Mouse (Mus musculus): Measurements from ENCODE around the gene Spon1. TPM values are rescaled to one million over a fixed set of nuclear protein-coding genes. Genes with fewer than 3 reads are reported as not detected.

The Spon1 gene
- total and polyA plus RNA-seq, 3 experiments, result not detected

DNA sequence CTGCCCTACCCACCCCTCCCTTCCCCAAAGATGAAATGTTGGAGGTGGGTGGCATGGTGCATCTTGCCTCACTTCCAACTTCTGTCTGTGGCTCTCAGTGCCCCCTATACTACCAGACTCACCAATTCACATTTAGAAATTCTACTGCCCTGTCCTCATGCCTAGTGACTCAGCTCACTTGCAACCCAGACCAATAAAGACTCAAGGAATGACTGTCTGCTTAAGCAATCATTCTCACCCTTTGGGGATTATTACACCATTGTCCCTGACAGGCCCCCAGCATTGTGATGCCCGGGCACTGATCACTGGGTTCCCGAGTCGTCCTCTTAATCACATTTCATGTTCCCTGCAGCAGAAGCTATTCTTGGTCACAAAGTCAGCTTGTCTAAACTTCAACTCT, 57.2 kb downstream of the Spon1 start:
- H3K27me3 ChIP-seq (replicated peaks), result peaks cover 14% of the 10 kb centered on the region
- in situ Hi-C loops (cut with MboI; ENCODE audit: low pct_ligation_motif_present, low pct_unique_long_range_greater_than_20kb, low sequenced_read_pairs) (no loop called here), dilution Hi-C loops (cut with MboI; ENCODE audit: extremely low pct_ligation_motif_present, extremely low pct_unique_long_range_greater_than_20kb, low sequenced_read_pairs) (no loop called here)
- H3K36me3 ChIP-seq (replicated peaks in 1 of 2; ENCODE audit: control insufficient read depth in 1 of 2, insufficient read depth in 1 of 2, low read length in 1 of 2), result no peaks in the 10 kb centered on the region
- H3K79me2 ChIP-seq (replicated peaks; ENCODE audit: control insufficient read depth, extremely low read depth, insufficient read depth, poor library complexity, severe bottlenecking), result no peaks in the 10 kb centered on the region
- no peak overlapping the region for H3K4me2 ChIP-seq (ENCODE audit: insufficient read depth, low read depth, poor library complexity, severe bottlenecking)
- H3K9me3 ChIP-seq (replicated peaks; ENCODE audit: low read length), result no peaks in the 10 kb centered on the region
- H3K4me3 ChIP-seq (replicated peaks in 1 of 3; ENCODE audit: low read depth in 2 of 3, low read length in 2 of 3, poor library complexity in 1 of 3), result no peak overlapping the region
- no peak overlapping the region for H3K27ac ChIP-seq (ENCODE audit: insufficient read depth, low read depth)
- TF ChIP-seq MYC (IDR thresholded peaks at IDR 0.05; ENCODE audit: low read depth, low read length) (no peak), ZC3H11A (IDR thresholded peaks at IDR 0.05; ENCODE audit: low read depth, low read length) (no peak), POLR2A (IDR thresholded peaks at IDR 0.05; ENCODE audit: low read depth, low read length) (no peak), NELFE (IDR thresholded peaks at IDR 0.05; ENCODE audit: low read depth, low read length) (no peak), ETS1 (conservative IDR thresholded peaks at IDR 0.05; ENCODE audit: low read depth, low read length) (no peak)
- no peaks in the 10 kb centered on the region for H3K4me1 ChIP-seq (ENCODE audit: control insufficient read depth in 1 of 2, insufficient read depth in 2 of 2)
- no peak for DNase-seq (ENCODE audit: extremely low read depth)
- no peak overlapping the region for H3K9ac ChIP-seq (ENCODE audit: insufficient read depth, low read depth)

DNA sequence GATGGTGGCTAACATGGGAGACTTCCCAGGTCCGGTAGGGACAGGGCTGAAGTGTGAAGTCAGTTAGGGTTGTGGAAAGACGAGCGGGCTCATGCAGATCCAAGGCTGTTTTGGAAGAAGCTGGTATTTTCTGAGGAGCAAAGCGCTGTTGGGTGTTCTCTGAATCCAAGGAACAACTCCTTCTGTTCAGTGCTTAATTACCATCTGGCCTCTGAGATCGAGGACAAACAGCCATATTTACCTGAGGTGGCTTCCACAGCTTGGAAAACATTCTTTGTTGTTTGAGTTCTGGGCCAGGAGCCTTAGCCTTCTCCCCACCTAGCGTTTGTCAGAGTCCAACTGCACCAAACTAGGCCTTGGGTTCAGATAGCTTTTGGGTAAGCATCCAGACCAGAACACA, 58.9 kb downstream of the Spon1 start:
- Histone ChIP-seq H3K9me3 (replicated peaks; ENCODE audit: low read length) (no peaks in the 10 kb centered on the region), H3K27ac (ENCODE audit: insufficient read depth, low read depth) (no peak overlapping the region)
- dilution Hi-C loops (cut with MboI; ENCODE audit: extremely low pct_ligation_motif_present, extremely low pct_unique_long_range_greater_than_20kb, low sequenced_read_pairs), result no loop called here

GRCm38 (mm10) chr7:113825498-113826205, 59.9 kb downstream of the Spon1 start:
- dilution Hi-C loops (cut with MboI; ENCODE audit: extremely low pct_ligation_motif_present, extremely low pct_unique_long_range_greater_than_20kb, low sequenced_read_pairs), result no loop called here
- H3K4me2 ChIP-seq (ENCODE audit: insufficient read depth, low read depth, poor library complexity, severe bottlenecking), result no peak overlapping the region
- no peak overlapping the region for H3K4me3 ChIP-seq (replicated peaks in 1 of 3; ENCODE audit: low read depth in 2 of 3, low read length in 2 of 3, poor library complexity in 1 of 3)
- in situ Hi-C loops (cut with MboI; ENCODE audit: low pct_ligation_motif_present, low pct_unique_long_range_greater_than_20kb, low sequenced_read_pairs), result no loop called here
- H3K9me3 ChIP-seq (replicated peaks; ENCODE audit: low read length), result no peaks in the 10 kb centered on the region
- DNase-seq (ENCODE audit: extremely low read depth), result no peak
- no peak overlapping the region for H3K27ac ChIP-seq (ENCODE audit: insufficient read depth, low read depth)
- TF ChIP-seq USF2 (conservative IDR thresholded peaks at IDR 0.05; ENCODE audit: low read depth, low read length) (no peak), ZNF384 (IDR thresholded peaks at IDR 0.05; ENCODE audit: low read depth, low read length) (no peak), ZKSCAN1 (IDR thresholded peaks at IDR 0.05; ENCODE audit: borderline replicate concordance, low read depth, low read length) (no peak), CHD2 (IDR thresholded peaks at IDR 0.05; ENCODE audit: low read length) (no peak), CTCF (conservative IDR thresholded peaks at IDR 0.05 in 1 of 2, IDR thresholded peaks at IDR 0.05 in 1 of 2; ENCODE audit: low read depth in 2 of 2, low read length in 2 of 2) (no peak), ETS1 (conservative IDR thresholded peaks at IDR 0.05; ENCODE audit: low read depth, low read length) (no peak), E2F4 (IDR thresholded peaks at IDR 0.05; ENCODE audit: insufficient replicate concordance, low read depth, low read length) (no peak), ZMIZ1 (IDR thresholded peaks at IDR 0.05; ENCODE audit: low read depth, low read length) (no peak), POLR2A (IDR thresholded peaks at IDR 0.05; ENCODE audit: low read depth, low read length) (no peak), RCOR1 (conservative IDR thresholded peaks at IDR 0.05; ENCODE audit: low read depth, low read length) (no peak), ELF1 (IDR thresholded peaks at IDR 0.05; ENCODE audit: low read depth, low read length) (no peak), ZC3H11A (IDR thresholded peaks at IDR 0.05; ENCODE audit: low read depth, low read length) (no peak), KAT2A (IDR thresholded peaks at IDR 0.05; ENCODE audit: insufficient replicate concordance, low read length) (no peak), CHD1 (IDR thresholded peaks at IDR 0.05; ENCODE audit: low read depth, low read length) (no peak), UBTF (IDR thresholded peaks at IDR 0.05; ENCODE audit: low read depth, low read length) (no peak), JUN (IDR thresholded peaks at IDR 0.05; ENCODE audit: insufficient read depth, low read depth, low read length) (no peak), MEF2A (IDR thresholded peaks at IDR 0.05; ENCODE audit: borderline replicate concordance, low read depth, low read length) (no peak)
- peaks cover 4% of the 10 kb centered on the region for H3K27me3 ChIP-seq (replicated peaks)
- H3K79me2 ChIP-seq (replicated peaks; ENCODE audit: control insufficient read depth, extremely low read depth, insufficient read depth, poor library complexity, severe bottlenecking), result no peaks in the 10 kb centered on the region
- no peaks in the 10 kb centered on the region for H3K36me3 ChIP-seq (replicated peaks in 1 of 2; ENCODE audit: control insufficient read depth in 1 of 2, insufficient read depth in 1 of 2, low read length in 1 of 2)
- H3K9ac ChIP-seq (ENCODE audit: insufficient read depth, low read depth), result no peak overlapping the region
- no peaks in the 10 kb centered on the region for H3K4me1 ChIP-seq (ENCODE audit: control insufficient read depth in 1 of 2, insufficient read depth in 2 of 2)

More for the DNA sequence above, 58.9 kb downstream of the Spon1 start:
- DNase-seq (ENCODE audit: extremely low read depth), result no peak
- Histone ChIP-seq H3K4me2 (ENCODE audit: insufficient read depth, low read depth, poor library complexity, severe bottlenecking) (no peak overlapping the region), H3K4me3 (replicated peaks in 1 of 3; ENCODE audit: low read depth in 2 of 3, low read length in 2 of 3, poor library complexity in 1 of 3) (no peak overlapping the region), H3K79me2 (replicated peaks; ENCODE audit: control insufficient read depth, extremely low read depth, insufficient read depth, poor library complexity, severe bottlenecking) (no peaks in the 10 kb centered on the region), H3K9ac (ENCODE audit: insufficient read depth, low read depth) (no peak overlapping the region), H3K4me1 (ENCODE audit: control insufficient read depth in 1 of 2, insufficient read depth in 2 of 2) (no peaks in the 10 kb centered on the region), H3K27me3 (replicated peaks) (peaks cover 7% of the 10 kb centered on the region), H3K36me3 (replicated peaks in 1 of 2; ENCODE audit: control insufficient read depth in 1 of 2, insufficient read depth in 1 of 2, low read length in 1 of 2) (no peaks in the 10 kb centered on the region)
- in situ Hi-C loops (cut with MboI; ENCODE audit: low pct_ligation_motif_present, low pct_unique_long_range_greater_than_20kb, low sequenced_read_pairs), result no loop called here
- TF ChIP-seq EP300 (IDR thresholded peaks at IDR 0.05; ENCODE audit: low read length), result no peak
- TF ChIP-seq NELFE (IDR thresholded peaks at IDR 0.05; ENCODE audit: low read depth, low read length), result no peak
- no peak for TF ChIP-seq SIN3A (IDR thresholded peaks at IDR 0.05; ENCODE audit: low read length)
- TF ChIP-seq KAT2A (IDR thresholded peaks at IDR 0.05; ENCODE audit: insufficient replicate concordance, low read length), result no peak
- no peak for TF ChIP-seq BHLHE40 (IDR thresholded peaks at IDR 0.05; ENCODE audit: low read depth, low read length)
- TF ChIP-seq E2F4 (IDR thresholded peaks at IDR 0.05; ENCODE audit: insufficient replicate concordance, low read depth, low read length), result no peak
- TF ChIP-seq USF1 (IDR thresholded peaks at IDR 0.05; ENCODE audit: low read depth, low read length), result no peak
- no peak for TF ChIP-seq RCOR1 (conservative IDR thresholded peaks at IDR 0.05; ENCODE audit: low read depth, low read length)
- TF ChIP-seq ZMIZ1 (IDR thresholded peaks at IDR 0.05; ENCODE audit: low read depth, low read length), result no peak
- no peak for TF ChIP-seq MYC (IDR thresholded peaks at IDR 0.05; ENCODE audit: low read depth, low read length)
